Mouse (Mus musculus) testis, adult 2 months (tissue): ENCODE results near the gene Cdon. TPM values are rescaled to one million over a fixed set of nuclear protein-coding genes. Genes with fewer than 3 reads are reported as not detected.

Source experiments
- H3K27ac ChIP-seq: fragments of 200-500 bp; 2 replicates; pipeline ENCODE4 v1.5.1; 2012; ENCODE audit warnings: low read depth, low read length; ENCODE audit not compliant: control insufficient read depth, insufficient read depth
- H3K27me3 ChIP-seq: fragments of 200-500 bp; 2 replicates; pipeline ENCODE4 v1.6.1; 2012; ENCODE audit warnings: mild to moderate bottlenecking, low read length, moderate library complexity; ENCODE audit not compliant: control insufficient read depth, insufficient read depth
- H3K36me3 ChIP-seq: fragments of 200-500 bp; 2 replicates; pipeline ENCODE4 v1.6.1; 2012; ENCODE audit warnings: mild to moderate bottlenecking, low read length; ENCODE audit not compliant: control insufficient read depth, insufficient read depth
- H3K4me1 ChIP-seq: fragments of 200-500 bp; 2 replicates; pipeline ENCODE4 v1.6.1; 2012; ENCODE audit warnings: low read length; ENCODE audit not compliant: control insufficient read depth, insufficient read depth
- H3K4me3 ChIP-seq: fragments of 200-500 bp; 2 replicates; pipeline ENCODE4 v1.5.1; 2012; ENCODE audit warnings: low read depth, mild to moderate bottlenecking, low read length, moderate library complexity, mixed read lengths; ENCODE audit not compliant: control insufficient read depth
- CTCF ChIP-seq: fragments of 200-500 bp; IDR thresholded peaks from 2 replicates; pipeline ENCODE4 v1.5.1; 2012; ENCODE audit warnings: low read depth, mild to moderate bottlenecking, inconsistent platforms, low read length, moderate library complexity; ENCODE audit not compliant: control insufficient read depth, insufficient read depth, insufficient replicate concordance
- POLR2A ChIP-seq: fragments of 200-500 bp; IDR thresholded peaks from 2 replicates; pipeline ENCODE4 v1.6.1; 2012; ENCODE audit warnings: low read depth, mild to moderate bottlenecking, inconsistent platforms, low read length, moderate library complexity; ENCODE audit not compliant: control insufficient read depth
- polyA plus RNA-seq: library from polyadenylated mRNA; depleted of rRNA; stranded (reverse); fragments of >200 nt; gene quantifications from 2 replicates; pipeline ENCODE4 v1.2.3, GENCODE M21; 2012

Cdon gene
- polyA plus RNA-seq, 1 experiment = 2.0 TPM

DNA sequence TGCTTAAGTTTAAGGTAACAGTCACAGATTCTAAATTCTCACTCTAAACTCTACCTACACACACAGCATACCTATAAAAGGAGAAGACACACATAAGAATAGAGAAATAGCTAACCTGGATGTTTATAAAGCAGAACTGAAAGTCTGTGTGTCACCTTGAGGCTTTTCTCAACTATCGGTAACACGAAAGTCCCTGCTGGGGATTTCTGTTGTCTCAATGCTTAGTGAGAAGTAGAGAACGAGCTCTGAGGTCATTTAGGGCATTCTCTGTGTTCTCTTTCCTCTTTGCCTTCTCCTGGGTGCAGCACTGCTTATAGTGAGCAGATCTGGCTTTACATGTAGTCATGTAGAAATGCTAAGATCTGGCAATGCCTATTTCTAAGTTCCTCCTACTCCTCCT, 63.0 kb downstream of the Cdon start:
- no peaks in the 10 kb centered on the region for H3K36me3 ChIP-seq
- TF ChIP-seq CTCF = no peak
- TF ChIP-seq POLR2A = no peak
- H3K27me3 ChIP-seq = no peaks in the 10 kb centered on the region

GRCm38 (mm10) chr9:35486616-35487015, 65.7 kb downstream of the Cdon start:
- Histone ChIP-seq H3K4me3 (no peak overlapping the region), H3K4me1 (no peaks in the 10 kb centered on the region), H3K27me3 (no peaks in the 10 kb centered on the region), H3K36me3 (no peaks in the 10 kb centered on the region), H3K27ac (no peak overlapping the region)
- no peak for TF ChIP-seq POLR2A
- no peak for TF ChIP-seq CTCF

More for the DNA sequence above, 63.0 kb downstream of the Cdon start:
- no peaks in the 10 kb centered on the region for H3K4me1 ChIP-seq
- no peak overlapping the region for H3K4me3 ChIP-seq
- H3K27ac ChIP-seq = no peak overlapping the region

- H3K4me3 ChIP-seq = no peak overlapping the region
- no peaks in the 10 kb centered on the region for H3K36me3 ChIP-seq
- no peak overlapping the region for H3K27ac ChIP-seq
- H3K27me3 ChIP-seq = no peaks in the 10 kb centered on the region
- TF ChIP-seq POLR2A (no peak), CTCF (no peak)
- no peaks in the 10 kb centered on the region for H3K4me1 ChIP-seq
Observed at GRCm38 (mm10) chr9:35488496-35488895, 67.6 kb downstream of the Cdon start.

DNA sequence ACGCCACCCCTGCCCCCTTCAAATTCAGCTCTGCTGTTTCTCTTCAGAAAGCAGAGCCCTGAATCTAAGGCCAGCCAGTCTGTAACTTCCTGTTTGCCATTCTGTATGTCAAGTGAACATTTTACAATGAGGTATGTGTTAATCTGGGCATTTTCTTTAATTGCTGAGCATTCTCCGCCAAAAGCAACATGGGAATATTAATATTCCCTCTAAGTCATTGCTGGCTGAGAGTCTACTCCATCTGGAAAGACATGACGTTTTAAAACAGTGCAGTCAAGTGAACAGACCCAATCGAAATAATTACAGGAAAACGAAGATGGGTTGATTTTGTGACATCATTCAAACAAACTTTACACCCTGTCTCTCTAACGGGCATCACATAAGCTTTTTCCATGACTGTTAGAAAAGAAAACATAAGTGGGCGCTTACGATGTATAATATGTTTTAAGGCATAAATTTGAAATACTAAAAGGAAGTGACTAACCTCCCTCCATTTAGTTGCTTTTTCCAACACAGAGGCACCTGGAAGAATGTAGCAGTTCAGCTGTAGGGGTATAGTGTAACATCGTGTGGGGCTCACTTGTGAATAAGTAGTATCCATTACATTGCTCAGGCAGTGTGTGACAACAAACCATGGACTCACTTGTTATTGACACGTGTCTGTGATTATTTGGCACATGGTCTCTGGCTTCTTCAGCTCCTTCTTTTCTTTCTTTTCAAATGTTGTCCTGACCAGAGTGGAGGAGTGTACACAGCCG, 70.4 kb downstream of the Cdon start:
- TF ChIP-seq CTCF (no peak), POLR2A (no peak)
- H3K4me3 ChIP-seq = no peak overlapping the region
- no peaks in the 10 kb centered on the region for H3K36me3 ChIP-seq
- no peak overlapping the region for H3K27ac ChIP-seq
- H3K27me3 ChIP-seq = no peaks in the 10 kb centered on the region
- no peaks in the 10 kb centered on the region for H3K4me1 ChIP-seq

DNA sequence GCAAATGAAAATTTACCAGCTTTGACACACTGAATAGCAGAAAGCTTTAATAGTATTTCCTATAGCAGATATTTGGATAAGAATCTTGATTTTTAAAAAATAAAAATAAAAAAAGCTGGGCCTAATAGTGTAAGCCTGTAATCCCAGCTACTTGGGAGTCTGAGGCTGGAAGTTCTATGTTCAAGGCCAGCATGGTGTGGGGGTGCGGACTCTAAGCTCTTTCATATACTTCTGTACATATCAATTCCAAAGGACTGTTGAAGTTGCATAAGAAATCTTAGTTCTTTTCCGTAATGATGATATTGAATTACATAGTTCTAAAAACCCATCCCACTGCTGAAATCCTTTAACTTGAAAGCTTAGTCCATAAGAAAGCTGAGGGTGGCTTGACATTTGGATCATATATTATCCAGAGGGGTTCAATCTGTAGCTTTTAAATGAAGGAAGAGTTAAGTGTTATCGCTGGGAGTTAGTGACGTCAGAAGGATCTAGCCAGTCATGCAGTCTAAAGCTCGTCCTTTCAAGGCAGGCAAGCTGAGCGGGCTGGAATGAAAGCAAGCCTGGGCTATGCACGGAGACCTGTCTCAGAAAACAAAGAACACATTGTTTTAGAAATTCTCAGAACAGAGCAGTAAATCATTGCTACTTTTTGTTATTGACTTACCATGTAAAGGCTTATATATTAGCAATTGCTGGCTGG, 72.3 kb downstream of the Cdon start:
- H3K36me3 ChIP-seq = no peaks in the 10 kb centered on the region
- H3K4me1 ChIP-seq = no peaks in the 10 kb centered on the region
- H3K27me3 ChIP-seq = no peaks in the 10 kb centered on the region
- H3K27ac ChIP-seq = no peak overlapping the region
- TF ChIP-seq POLR2A (no peak), CTCF (no peak)
- H3K4me3 ChIP-seq = no peak overlapping the region

DNA sequence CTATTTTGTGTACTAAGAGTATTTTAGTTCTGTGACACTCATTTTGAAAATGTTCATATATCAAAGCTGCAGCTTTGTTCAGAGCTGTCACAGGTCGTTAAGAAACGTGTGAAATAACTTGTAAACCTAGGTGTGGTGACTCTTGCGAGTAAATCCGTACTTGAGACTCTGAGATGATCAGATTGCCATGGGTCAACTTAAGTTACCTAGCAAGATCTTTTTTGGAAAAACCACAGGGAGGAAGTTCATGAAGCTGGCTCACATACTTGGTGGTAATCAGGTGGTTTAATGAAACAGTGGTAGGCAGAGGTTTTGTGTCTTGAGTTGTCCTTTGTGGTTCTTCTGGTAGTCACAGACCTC, 72.8 kb downstream of the Cdon start:
- no peaks in the 10 kb centered on the region for H3K4me1 ChIP-seq
- no peaks in the 10 kb centered on the region for H3K36me3 ChIP-seq
- no peak overlapping the region for H3K27ac ChIP-seq
- H3K27me3 ChIP-seq = no peaks in the 10 kb centered on the region
- H3K4me3 ChIP-seq = no peak overlapping the region
- no peak for TF ChIP-seq POLR2A

DNA sequence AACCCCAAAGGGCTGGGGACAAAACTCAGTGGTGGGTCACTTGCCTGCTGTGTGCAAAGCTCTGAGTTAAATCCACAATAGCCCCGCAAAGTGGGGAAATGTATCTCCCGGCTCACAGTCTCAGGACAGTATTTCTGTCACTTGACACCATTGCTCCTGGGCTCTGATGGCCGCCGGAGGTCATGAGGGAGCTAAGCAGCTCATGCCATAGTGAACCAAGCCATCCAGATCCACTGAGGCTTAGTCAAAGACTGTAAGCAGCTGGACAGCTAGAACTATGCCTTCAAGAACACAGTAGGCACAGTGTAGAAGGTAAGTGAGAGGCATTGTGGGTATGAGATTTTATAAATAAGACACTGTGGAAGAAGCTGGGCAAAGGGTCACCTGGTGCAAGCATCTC, 74.0 kb downstream of the Cdon start:
- H3K4me3 ChIP-seq = no peak overlapping the region
- no peak overlapping the region for H3K27ac ChIP-seq
- H3K27me3 ChIP-seq = no peaks in the 10 kb centered on the region
- TF ChIP-seq POLR2A (no peak), CTCF (no peak)
- no peaks in the 10 kb centered on the region for H3K4me1 ChIP-seq
- no peaks in the 10 kb centered on the region for H3K36me3 ChIP-seq

DNA sequence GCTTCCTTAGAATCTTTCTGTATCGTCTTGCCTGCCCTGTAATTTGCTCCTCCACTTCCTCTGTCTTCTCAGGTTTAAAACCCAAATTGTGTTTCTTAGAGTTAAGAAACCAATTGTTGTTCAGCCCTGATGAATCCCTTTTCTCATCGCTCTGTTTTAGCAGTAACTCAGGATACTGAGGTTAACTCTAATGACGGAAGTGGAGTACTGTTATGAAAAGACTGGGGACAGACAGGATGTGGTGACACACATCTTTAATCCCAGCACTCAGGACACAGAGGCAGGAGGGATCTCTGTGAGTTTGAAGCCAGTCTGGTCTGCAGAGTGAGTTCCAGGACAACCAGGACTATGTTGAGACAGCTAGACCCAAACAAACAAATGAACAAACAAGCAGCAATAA, 74.5 kb downstream of the Cdon start:
- no peak overlapping the region for H3K4me3 ChIP-seq
- no peaks in the 10 kb centered on the region for H3K4me1 ChIP-seq
- TF ChIP-seq POLR2A (no peak), CTCF (no peak)
- no peak overlapping the region for H3K27ac ChIP-seq
- H3K36me3 ChIP-seq = no peaks in the 10 kb centered on the region
- H3K27me3 ChIP-seq = no peaks in the 10 kb centered on the region
